Mouse (Mus musculus): ENCODE data around the gene Cyp3a13. TPM values are rescaled to one million over a fixed set of nuclear protein-coding genes. Genes with fewer than 3 reads are reported as not detected.

The Cyp3a13 gene
- 0.25 TPM for polyA plus RNA-seq (2017; shearing (Covaris generic))

DNA sequence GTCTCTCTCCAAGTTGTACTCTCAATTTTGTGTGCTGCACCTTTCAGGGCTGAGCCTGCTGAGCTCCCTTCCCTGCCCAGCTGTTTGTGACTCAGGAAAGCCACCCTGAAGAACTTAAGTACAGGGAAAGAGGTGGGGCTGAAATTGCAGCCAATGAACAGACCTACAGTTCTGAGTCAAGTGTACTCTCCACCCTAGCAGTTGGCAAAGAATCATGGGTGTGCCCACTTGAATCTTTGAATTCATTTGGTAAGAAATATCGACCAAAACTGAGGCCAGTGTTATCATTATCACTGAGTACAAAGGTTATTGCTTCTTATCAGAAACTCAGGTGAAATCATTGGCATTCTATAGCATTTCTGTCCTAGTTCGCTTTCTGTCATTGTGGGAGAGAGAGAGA, at the start of gene Cyp3a13:
Cyp3a13 (minus strand) TSS at position 88 of the 400 bp plus-strand sequence.

GRCm38 (mm10) chr5:137962945-137963344, 41.5 kb upstream of the Cyp3a13 start, which contains the start of gene Gjc3:
Gjc3 (minus strand) TSS chr5:137963098.

GRCm38 (mm10) chr5:137871644-137872380, 49.6 kb downstream of the Cyp3a13 start, which contains the start of gene Pilrb2:
Pilrb2 (minus strand) TSS chr5:137871815.

DNA sequence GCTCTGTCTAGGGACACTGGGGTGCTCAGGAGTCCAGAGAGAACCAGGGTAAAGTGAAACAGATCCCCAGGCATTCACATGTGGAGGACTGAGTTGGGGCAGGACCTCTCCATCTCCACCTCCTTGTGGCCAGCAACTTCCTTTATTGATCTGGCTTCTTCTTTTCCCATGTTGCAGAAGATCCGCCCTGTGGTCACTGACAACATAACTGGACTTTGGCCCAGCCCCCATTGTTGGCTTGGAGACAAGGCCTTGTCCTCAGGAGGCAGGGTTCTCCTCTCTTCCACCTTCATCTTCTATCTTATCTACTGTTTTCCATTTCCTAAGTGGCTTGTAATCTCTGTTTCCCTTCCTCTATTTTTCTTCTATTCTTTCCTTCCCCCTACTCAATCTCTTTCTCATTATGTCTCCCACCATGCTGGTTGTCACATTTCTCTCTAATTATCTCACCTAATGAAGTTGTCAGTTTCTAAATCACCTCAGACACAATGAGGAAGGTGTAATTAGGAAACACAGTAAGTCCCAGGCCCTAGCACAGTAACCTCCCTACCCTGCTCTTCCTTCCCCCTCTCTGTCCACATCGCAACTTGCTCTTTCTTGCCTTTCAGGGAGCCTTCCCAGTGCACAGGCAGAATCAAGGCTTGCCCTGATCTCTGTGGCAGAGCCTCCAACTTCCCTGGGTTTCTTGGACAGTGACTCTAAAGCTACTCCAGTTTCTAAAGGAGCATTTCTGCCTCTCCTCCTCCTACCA, 63.3 kb downstream of the Cyp3a13 start, which contains the start of gene Pilrb1:
Pilrb1 (minus strand) TSS at position 147 of the 751 bp plus-strand sequence.

Other genes with a start within 250 kb of the Cyp3a13 start
- gene Agfg2, start 236.9 kb downstream of the Cyp3a13 start, polyA plus RNA-seq (2017; shearing (Covaris generic)), result 16.2 TPM
- gene Nyap1, start 180.0 kb downstream of the Cyp3a13 start, polyA plus RNA-seq (2017; shearing (Covaris generic)), result 0.52 TPM
- 156 TPM for gene Tsc22d4, start 175.9 kb downstream of the Cyp3a13 start, polyA plus RNA-seq (2017; shearing (Covaris generic))
- 51.7 TPM for gene Ppp1r35, start 142.8 kb downstream of the Cyp3a13 start, polyA plus RNA-seq (2017; shearing (Covaris generic))
- gene Mepce, start 134.0 kb downstream of the Cyp3a13 start, polyA plus RNA-seq (2017; shearing (Covaris generic)), result 69.2 TPM
- gene Zcwpw1, start 133.8 kb downstream of the Cyp3a13 start, polyA plus RNA-seq (2017; shearing (Covaris generic)), result 11.0 TPM
- gene Pilra, start 85.3 kb downstream of the Cyp3a13 start, polyA plus RNA-seq (2017; shearing (Covaris generic)), result 0.32 TPM
- gene Pilrb1, start 63.5 kb downstream of the Cyp3a13 start, polyA plus RNA-seq (2017; shearing (Covaris generic)), result not detected
- gene Pilrb2, start 49.8 kb downstream of the Cyp3a13 start, polyA plus RNA-seq (2017; shearing (Covaris generic)), result 0.31 TPM
- gene Gjc3, start 41.5 kb upstream of the Cyp3a13 start, polyA plus RNA-seq (2017; shearing (Covaris generic)), result 0.09 TPM
- not detected for gene Azgp1, start 59.9 kb upstream of the Cyp3a13 start, polyA plus RNA-seq (2017; shearing (Covaris generic))
- 0.34 TPM for gene Smok3a, start 99.6 kb upstream of the Cyp3a13 start, polyA plus RNA-seq (2017; shearing (Covaris generic))
- gene Smok3b, start 99.8 kb upstream of the Cyp3a13 start, polyA plus RNA-seq (2017; shearing (Covaris generic)), result not detected
- gene Smok3c, start 131.6 kb upstream of the Cyp3a13 start, polyA plus RNA-seq (2017; shearing (Covaris generic)), result not detected
- gene Zkscan1, start 163.5 kb upstream of the Cyp3a13 start, polyA plus RNA-seq (2017; shearing (Covaris generic)), result 14.8 TPM
- gene Zscan21, start 195.3 kb upstream of the Cyp3a13 start, polyA plus RNA-seq (2017; shearing (Covaris generic)), result 25.6 TPM
- gene Zfp113, start 234.1 kb upstream of the Cyp3a13 start, polyA plus RNA-seq (2017; shearing (Covaris generic)), result 6.5 TPM
- 120 TPM for gene Cops6, start 239.5 kb upstream of the Cyp3a13 start, polyA plus RNA-seq (2017; shearing (Covaris generic))